Mouse (Mus musculus) heart, postnatal 0 days (tissue): ENCODE measurements around the gene Lrrc55.

Experiments used
- CTCF ChIP-seq: IDR thresholded peaks from 2 replicates; pipeline ENCODE4 v1.5.1; 2016; ENCODE audit warnings: antibody characterized with exemption, control low read depth, low read depth
- EP300 ChIP-seq: IDR thresholded peaks from 2 replicates; pipeline ENCODE4 v1.6.1; 2016; ENCODE audit warnings: antibody characterized with exemption, low read depth

GRCm38 (mm10) chr2:85196901-85197300 is at the start of gene Lrrc55:
- TF ChIP-seq CTCF: no peak
- no peak for TF ChIP-seq EP300
